Mouse (Mus musculus): ENCODE measurements around the gene Olfr601. TPM values are rescaled to one million over a fixed set of nuclear protein-coding genes. Genes with fewer than 3 reads are reported as not detected.
"Not testable (repeated sequence)": the region's sequence is repeated elsewhere in the genome, so short reads cannot be mapped to it uniquely, and the experiment has no call there.

Olfr601 gene
- not detected for total RNA-seq (2021)
- long read RNA-seq, experiment 1: 0 reads
- long read RNA-seq, experiment 2: 0 reads

- no peak for DNase-seq (ENCODE audit: low spot score)
Observed at GRCm38 (mm10) chr7:103362555-103362954, at the start of gene Olfr601. Gene Olfr601, minus strand, starts transcription at chr7:103362655.

- not testable (repeated sequence) for DNase-seq (ENCODE audit: low spot score)
Observed at GRCm38 (mm10) chr7:103406521-103407055, 44.1 kb upstream of the Olfr601 start.

- DNase-seq (ENCODE audit: low spot score): no peak
Observed at GRCm38 (mm10) chr7:103398981-103399380, 36.5 kb upstream of the Olfr601 start.

- no peak for DNase-seq (ENCODE audit: low spot score)
Observed at GRCm38 (mm10) chr7:103397758-103398157, 35.3 kb upstream of the Olfr601 start.

- DNase-seq (ENCODE audit: low spot score): no peak
Observed at GRCm38 (mm10) chr7:103386077-103386476, 23.6 kb upstream of the Olfr601 start, which contains the start of gene Olfr603. Gene Olfr603, minus strand, starts transcription at chr7:103386177.

- no peak for DNase-seq (ENCODE audit: low spot score)
Observed at GRCm38 (mm10) chr7:103349569-103349968, 12.9 kb downstream of the Olfr601 start, which contains the start of gene Olfr600. Gene Olfr600, minus strand, starts transcription at chr7:103349669.

- no peak for DNase-seq (ENCODE audit: low spot score)
Observed at GRCm38 (mm10) chr7:103335617-103336016, 26.8 kb downstream of the Olfr601 start, which contains the start of gene Olfr599. Gene Olfr599, plus strand, starts transcription at chr7:103335917.

- DNase-seq (ENCODE audit: low spot score): no peak
Observed at GRCm38 (mm10) chr7:103323268-103323667, 39.2 kb downstream of the Olfr601 start, which contains the start of gene Olfr598. Gene Olfr598, plus strand, starts transcription at chr7:103323568.

GRCm38 (mm10) chr7:103316015-103316414 is 46.4 kb downstream of the Olfr601 start, which contains the start of gene Olfr597:
Gene Olfr597, plus strand, starts transcription at chr7:103316315.
- DNase-seq (ENCODE audit: low spot score): not testable (repeated sequence)

Other genes with a start within 250 kb of the Olfr601 start
- gene Olfr586, start 237.0 kb downstream of the Olfr601 start, total RNA-seq (2021): not detected
- gene Olfr588-ps1, start 221.8 kb downstream of the Olfr601 start, total RNA-seq (2021): not detected
- not detected for gene Olfr589, start 206.3 kb downstream of the Olfr601 start, total RNA-seq (2021)
- gene Olfr591, start 184.3 kb downstream of the Olfr601 start, total RNA-seq (2021): not detected
- gene Olfr592, start 177.9 kb downstream of the Olfr601 start, total RNA-seq (2021): not detected
- gene Olfr593, start 150.8 kb downstream of the Olfr601 start, total RNA-seq (2021): not detected
- gene Olfr594, start 145.7 kb downstream of the Olfr601 start, total RNA-seq (2021): not detected
- gene Usp17ld, start 110.2 kb downstream of the Olfr601 start, total RNA-seq (2021): not detected
- not detected for gene Olfr596, start 57.0 kb downstream of the Olfr601 start, total RNA-seq (2021)
- not detected for gene Olfr597, start 46.3 kb downstream of the Olfr601 start, total RNA-seq (2021)
- not detected for gene Olfr598, start 39.1 kb downstream of the Olfr601 start, total RNA-seq (2021)
- not detected for gene Olfr599, start 26.7 kb downstream of the Olfr601 start, total RNA-seq (2021)
- not detected for gene Olfr600, start 13.0 kb downstream of the Olfr601 start, total RNA-seq (2021)
- not detected for gene Olfr603, start 23.5 kb upstream of the Olfr601 start, total RNA-seq (2021)
- gene Usp17lc, start 52.4 kb upstream of the Olfr601 start, total RNA-seq (2021): not detected
- gene Olfr605, start 82.8 kb upstream of the Olfr601 start, total RNA-seq (2021): not detected
- not detected for gene Olfr606, start 86.4 kb upstream of the Olfr601 start, total RNA-seq (2021)
- gene Olfr607, start 101.5 kb upstream of the Olfr601 start, total RNA-seq (2021): not detected
- not detected for gene Olfr608, start 107.2 kb upstream of the Olfr601 start, total RNA-seq (2021)
- gene Olfr609, start 135.4 kb upstream of the Olfr601 start, total RNA-seq (2021): not detected
- gene Olfr610, start 149.5 kb upstream of the Olfr601 start, total RNA-seq (2021): not detected
- not detected for gene Olfr611, start 158.2 kb upstream of the Olfr601 start, total RNA-seq (2021)
- not detected for gene Olfr612, start 180.1 kb upstream of the Olfr601 start, total RNA-seq (2021)
- gene Olfr613, start 185.4 kb upstream of the Olfr601 start, total RNA-seq (2021): not detected
- gene Olfr615, start 193.4 kb upstream of the Olfr601 start, total RNA-seq (2021): not detected
- not detected for gene Olfr616, start 206.5 kb upstream of the Olfr601 start, total RNA-seq (2021)
- gene Olfr617, start 210.4 kb upstream of the Olfr601 start, total RNA-seq (2021): not detected
- gene Olfr618, start 227.4 kb upstream of the Olfr601 start, total RNA-seq (2021): not detected
- gene Olfr619, start 237.9 kb upstream of the Olfr601 start, total RNA-seq (2021): not detected
- gene Olfr620, start 249.9 kb upstream of the Olfr601 start, total RNA-seq (2021): not detected